Mouse (Mus musculus): ENCODE data around the gene Tmem30b.

- no peak for TF ChIP-seq HCFC1 (IDR thresholded peaks at IDR 0.05; ENCODE audit: borderline replicate concordance, insufficient read depth, low read length)
- TF ChIP-seq CHD2 (IDR thresholded peaks at IDR 0.05; ENCODE audit: low read depth, low read length), result no peak
- TF ChIP-seq MAFK (IDR thresholded peaks at IDR 0.05; ENCODE audit: insufficient read depth, low read depth, low read length), result no peak
- no peak for TF ChIP-seq ZC3H11A (IDR thresholded peaks at IDR 0.05; ENCODE audit: borderline replicate concordance, low read depth, low read length)
- TF ChIP-seq ZNF384 (IDR thresholded peaks at IDR 0.05; ENCODE audit: low read depth, low read length), result no peak
These were observed 16.6 kb downstream of the Tmem30b start for GRCm38 (mm10) chr12:73529590-73529989.
